Mouse (Mus musculus) ES-Bruce4 (cell line): ENCODE results near the gene Bpifb9b.

ENCODE experiments used
- CTCF ChIP-seq: IDR thresholded peaks from one replicate; pipeline ENCODE4 v1.8.1; 2011; ENCODE audit warnings: low read depth, low read length
- EP300 ChIP-seq: IDR thresholded peaks from 2 replicates; pipeline ENCODE4 v1.6.1; 2011; ENCODE audit warnings: low read depth, low read length; ENCODE audit not compliant: insufficient read depth
- POLR2A ChIP-seq: IDR thresholded peaks from one replicate; pipeline ENCODE4 v1.8.1; 2011; ENCODE audit warnings: low read length; ENCODE audit not compliant: insufficient read depth

GRCm38 (mm10) chr2:154292833-154293232 is 14.2 kb upstream of the Bpifb9b start:
- TF ChIP-seq POLR2A (no peak), EP300 (no peak), CTCF (no peak)
